Mouse (Mus musculus): ENCODE data around the gene Dnah1. TPM values are rescaled to one million over a fixed set of nuclear protein-coding genes. Genes with fewer than 3 reads are reported as not detected.

Dnah1 gene
- total and polyA plus RNA-seq, 3 experiments, result 0.04 to 0.11 TPM; not detected in 1

DNA sequence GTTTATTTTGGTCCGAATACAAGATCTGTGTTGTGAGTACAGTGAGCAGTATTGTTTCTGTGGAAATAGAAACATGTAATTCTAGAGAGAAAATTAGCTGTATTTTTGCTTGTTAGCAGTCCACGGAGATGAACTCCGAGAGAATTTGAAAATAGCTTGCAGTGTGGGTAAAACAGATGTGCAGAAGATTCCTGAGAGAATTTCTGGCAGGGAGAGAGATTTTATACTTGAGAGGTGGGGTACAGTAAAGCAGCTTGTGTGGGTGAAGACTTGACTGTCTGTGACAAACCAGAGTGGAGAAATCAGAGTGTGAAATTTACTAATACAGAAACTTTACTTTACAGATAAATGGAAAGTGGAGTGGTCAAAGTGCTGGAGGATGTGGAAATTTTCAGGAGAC, 45.7 kb upstream of the Dnah1 start:
- H3K27ac ChIP-seq (ENCODE audit: control insufficient read depth, low read depth, low read length), result no peak overlapping the region
- no peaks in the 10 kb centered on the region for H3K79me2 ChIP-seq (ENCODE audit: control insufficient read depth, insufficient read depth, low read length, poor library complexity)
- TF ChIP-seq CHD1 (IDR thresholded peaks at IDR 0.05; ENCODE audit: low read depth, low read length) (no peak), USF1 (IDR thresholded peaks at IDR 0.05; ENCODE audit: low read depth, low read length) (no peak), ETS1 (IDR thresholded peaks at IDR 0.05; ENCODE audit: low read depth, low read length) (no peak), MAZ (IDR thresholded peaks at IDR 0.05; ENCODE audit: low read depth, low read length) (no peak), POLR2A (IDR thresholded peaks at IDR 0.05; ENCODE audit: control insufficient read depth in 1 of 2, insufficient read depth in 1 of 2, low read depth in 1 of 2, low read length in 2 of 2, poor library complexity in 1 of 2) (no peak)
- H3K9me3 ChIP-seq (replicated peaks; ENCODE audit: insufficient read depth, low read length), result no peaks in the 10 kb centered on the region
- no peak overlapping the region for H3K4me3 ChIP-seq (ENCODE audit: control insufficient read depth in 1 of 2, insufficient read depth in 1 of 2, low read depth in 2 of 2, low read length in 2 of 2)
- H3K4me1 ChIP-seq (ENCODE audit: control insufficient read depth in 1 of 2, insufficient read depth in 2 of 2, low read length in 2 of 2), result peaks cover 0 to 5% of the 10 kb centered on the region in 2 experiments; a peak in 3 of 4 replicates
- DNase-seq (ENCODE audit: low read depth, low spot score), result no peak
- no peak overlapping the region for H3K9ac ChIP-seq (ENCODE audit: control insufficient read depth, low read depth, low read length, poor library complexity, severe bottlenecking)
- no peaks in the 10 kb centered on the region for H3K27me3 ChIP-seq (ENCODE audit: control insufficient read depth in 1 of 2, insufficient read depth in 2 of 2, low read length in 2 of 2)
- peaks cover 10 to 29% of the 10 kb centered on the region in 2 experiments for H3K36me3 ChIP-seq (ENCODE audit: control insufficient read depth in 1 of 2, insufficient read depth in 2 of 2, low read length in 2 of 2)

DNA sequence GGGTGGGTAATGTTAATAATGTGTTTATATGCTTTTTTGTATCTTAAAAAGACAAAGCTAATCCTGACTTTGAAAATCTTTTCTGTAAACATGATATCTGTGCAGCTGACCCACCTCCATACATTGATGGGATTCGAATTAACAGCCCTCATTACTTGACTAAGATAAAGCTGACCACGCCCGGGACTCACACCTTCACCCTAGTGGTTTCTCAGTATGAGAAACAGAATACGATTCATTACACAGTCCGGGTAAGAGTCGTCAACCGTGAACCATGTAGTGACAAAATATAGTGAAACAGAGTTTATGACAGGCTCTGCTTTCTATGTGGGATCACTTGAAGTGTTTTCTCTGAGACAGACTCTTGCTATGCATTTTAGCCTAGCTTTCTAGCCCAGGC, 44.3 kb upstream of the Dnah1 start:
- Histone ChIP-seq H3K4me3 (ENCODE audit: control insufficient read depth in 1 of 2, insufficient read depth in 1 of 2, low read depth in 2 of 2, low read length in 2 of 2) (no peak overlapping the region), H3K27ac (ENCODE audit: control insufficient read depth, low read depth, low read length) (no peak overlapping the region), H3K79me2 (ENCODE audit: control insufficient read depth, insufficient read depth, low read length, poor library complexity) (no peaks in the 10 kb centered on the region), H3K4me1 (ENCODE audit: control insufficient read depth in 1 of 2, insufficient read depth in 2 of 2, low read length in 2 of 2) (peaks cover 0 to 5% of the 10 kb centered on the region in 2 experiments; a peak in 3 of 4 replicates), H3K9ac (ENCODE audit: control insufficient read depth, low read depth, low read length, poor library complexity, severe bottlenecking) (no peak overlapping the region), H3K27me3 (ENCODE audit: control insufficient read depth in 1 of 2, insufficient read depth in 2 of 2, low read length in 2 of 2) (no peaks in the 10 kb centered on the region), H3K36me3 (ENCODE audit: control insufficient read depth in 1 of 2, insufficient read depth in 2 of 2, low read length in 2 of 2) (peaks cover 14 to 33% of the 10 kb centered on the region in 2 experiments), H3K9me3 (replicated peaks; ENCODE audit: insufficient read depth, low read length) (no peaks in the 10 kb centered on the region)
- no peak for TF ChIP-seq E2F4 (IDR thresholded peaks at IDR 0.05; ENCODE audit: borderline replicate concordance, low read depth, low read length)
- no peak for TF ChIP-seq UBTF (IDR thresholded peaks at IDR 0.05; ENCODE audit: borderline replicate concordance, insufficient read depth, low read depth, low read length)
- no peak for TF ChIP-seq MYB (IDR thresholded peaks at IDR 0.05; ENCODE audit: low read depth, low read length)
- TF ChIP-seq SMC3 (IDR thresholded peaks at IDR 0.05; ENCODE audit: low read depth, low read length), result no peak
- no peak for TF ChIP-seq TBP (IDR thresholded peaks at IDR 0.05; ENCODE audit: low read depth, low read length)
- TF ChIP-seq ZC3H11A (IDR thresholded peaks at IDR 0.05; ENCODE audit: low read depth, low read length), result no peak
- no peak for TF ChIP-seq MYC (IDR thresholded peaks at IDR 0.05; ENCODE audit: low read depth, low read length)
- TF ChIP-seq MAX (IDR thresholded peaks at IDR 0.05; ENCODE audit: low read length), result no peak
- no peak for TF ChIP-seq POLR2AphosphoS2 (IDR thresholded peaks at IDR 0.05; ENCODE audit: low read length)
- no peak for DNase-seq (ENCODE audit: low read depth, low spot score)

DNA sequence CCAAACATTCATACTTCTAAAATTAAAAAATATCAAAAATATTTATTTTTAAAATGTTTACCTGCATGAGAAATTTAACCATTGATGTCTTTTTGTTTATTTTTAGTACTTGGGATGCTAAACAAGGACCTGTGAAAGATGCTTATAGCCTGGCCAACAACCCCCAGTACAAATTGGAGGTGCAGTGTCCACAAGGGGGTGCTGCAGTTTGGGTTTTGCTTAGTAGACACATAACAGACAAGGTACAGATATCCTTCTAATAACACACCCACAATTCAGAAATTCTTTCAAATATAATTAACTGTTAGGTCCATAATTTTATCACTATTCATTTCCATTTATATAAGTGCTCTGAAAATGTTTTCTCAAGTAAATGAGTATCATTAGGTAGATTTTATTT, 41.7 kb upstream of the Dnah1 start:
- Histone ChIP-seq H3K27ac (ENCODE audit: control insufficient read depth, low read depth, low read length) (no peak overlapping the region), H3K4me1 (ENCODE audit: control insufficient read depth in 1 of 2, insufficient read depth in 2 of 2, low read length in 2 of 2) (peaks cover 0 to 5% of the 10 kb centered on the region in 2 experiments; a peak in 3 of 4 replicates), H3K9ac (ENCODE audit: control insufficient read depth, low read depth, low read length, poor library complexity, severe bottlenecking) (no peak overlapping the region), H3K9me3 (replicated peaks; ENCODE audit: insufficient read depth, low read length) (no peaks in the 10 kb centered on the region), H3K79me2 (ENCODE audit: control insufficient read depth, insufficient read depth, low read length, poor library complexity) (no peaks in the 10 kb centered on the region), H3K36me3 (ENCODE audit: control insufficient read depth in 1 of 2, insufficient read depth in 2 of 2, low read length in 2 of 2) (peaks cover 14 to 31% of the 10 kb centered on the region in 2 experiments), H3K27me3 (ENCODE audit: control insufficient read depth in 1 of 2, insufficient read depth in 2 of 2, low read length in 2 of 2) (no peaks in the 10 kb centered on the region), H3K4me3 (ENCODE audit: control insufficient read depth in 1 of 2, insufficient read depth in 1 of 2, low read depth in 2 of 2, low read length in 2 of 2) (no peak overlapping the region)
- peak; percentile 72 for DNase-seq (ENCODE audit: low read depth, low spot score)
- TF ChIP-seq RAD21 (IDR thresholded peaks at IDR 0.05; ENCODE audit: low read depth, low read length) (peak; percentile 62), ZC3H11A (IDR thresholded peaks at IDR 0.05; ENCODE audit: low read depth, low read length) (0 out of 2 replicates have a peak, but pooled peaks have one; percentile 27), CTCF (IDR thresholded peaks at IDR 0.05 in 2 of 3, conservative IDR thresholded peaks at IDR 0.05 in 1 of 3; ENCODE audit: control insufficient read depth in 1 of 3, insufficient read depth in 1 of 3, low read depth in 2 of 3, low read length in 3 of 3, poor library complexity in 1 of 3, severe bottlenecking in 1 of 3) (peak; percentile 43 to 74 (median 70)), SMC3 (IDR thresholded peaks at IDR 0.05; ENCODE audit: low read depth, low read length) (peak; percentile 66), GATA1 (IDR thresholded peaks at IDR 0.05; ENCODE audit: low read depth, low read length) (no peak)
